Mouse (Mus musculus) hindbrain, postnatal 0 days (tissue): ENCODE results near the gene Gm7579. TPM values are rescaled to one million over a fixed set of nuclear protein-coding genes. Genes with fewer than 3 reads are reported as not detected.
"Not testable (repeated sequence)": the region's sequence is repeated elsewhere in the genome, so short reads cannot be mapped to it uniquely, and the experiment has no call there.

Experiments
- ATAC-seq: fragments of 200-750 bp; cut with Nextera tagmentation; 2 replicates; pipeline ENCODE4 v1.8.0; 2017; ENCODE audit warnings: mild to moderate bottlenecking, moderate TSS enrichment, moderate library complexity
- DNase-seq: peaks from one replicate; pipeline ENCODE4 v3.0.0-alpha.2; 2015; ENCODE audit warnings: low spot score
- H3K27ac ChIP-seq: fragments of 300-500 bp; sonication (generic); 2 replicates; pipeline ENCODE4 v1.5.1; 2014; ENCODE audit warnings: mild to moderate bottlenecking
- H3K27me3 ChIP-seq: fragments of 300-500 bp; sonication (generic); 2 replicates; pipeline ENCODE4 v1.6.1; 2014; ENCODE audit warnings: low read length, mixed read lengths; ENCODE audit not compliant: insufficient read depth
- H3K36me3 ChIP-seq: fragments of 300-500 bp; sonication (generic); 2 replicates; pipeline ENCODE4 v1.6.1; 2014; ENCODE audit warnings: low read length, mixed read lengths; ENCODE audit not compliant: insufficient read depth
- H3K4me1 ChIP-seq: fragments of 300-500 bp; sonication (generic); 2 replicates; pipeline ENCODE4 v1.6.1; 2014; ENCODE audit warnings: antibody characterized with exemption, low read length, mixed read lengths; ENCODE audit not compliant: insufficient read depth
- H3K4me2 ChIP-seq: fragments of 300-500 bp; sonication (generic); 2 replicates; pipeline ENCODE4 v1.6.1; 2014; ENCODE audit warnings: low read depth, mild to moderate bottlenecking, low read length, moderate library complexity, mixed read lengths
- H3K4me3 ChIP-seq: fragments of 300-500 bp; sonication (generic); 2 replicates; pipeline ENCODE4 v1.5.1; 2014; ENCODE audit warnings: low read length
- H3K9ac ChIP-seq: fragments of 300-500 bp; sonication (generic); replicated peaks from 2 replicates; pipeline ENCODE4 v1.6.1; 2014; ENCODE audit warnings: mild to moderate bottlenecking, low read length, moderate library complexity, mixed read lengths
- H3K9me3 ChIP-seq: fragments of 300-500 bp; sonication (generic); 2 replicates; pipeline ENCODE4 v1.6.1; 2016; ENCODE audit warnings: low read length, mixed read lengths
- CTCF ChIP-seq: IDR thresholded peaks from 2 replicates; pipeline ENCODE4 v1.5.1; 2016; ENCODE audit warnings: antibody characterized with exemption, control low read depth, low read depth
- WGBS: fragments of 180-500 bp; shearing (Covaris S2); extraction: QIAGEN DNeasy Blood & Tissue Kit; methylation state at CpG from one replicate; pipeline ENCODE4 v1.1.7; 2014; 5-methylcytosine and 5-hydroxymethylcytosine counted together
- polyA plus RNA-seq: library from polyadenylated mRNA; unstranded; fragments of >200 nt; fragmentation: Nextera tagmentation; extraction: Ambion mirVana; gene quantifications from 2 replicates; pipeline ENCODE4 v1.2.1, GENCODE M21; 2015
- total RNA-seq: library from RNA; depleted of rRNA; stranded (reverse); fragments of >200 nt; gene quantifications from 2 replicates; pipeline ENCODE4 v1.2.3, GENCODE M21; 2014; rRNA removed

Gm7579 gene
- total RNA-seq (not detected in 2 replicates), polyA plus RNA-seq (not detected in 2 replicates)

- TF ChIP-seq CTCF = no peak
- no peak for DNase-seq
These were observed at the start of gene Gm7579 for GRCm38 (mm10) chr7:142211559-142211958. Gene Gm7579 (plus strand): TSS chr7:142211859.

DNA sequence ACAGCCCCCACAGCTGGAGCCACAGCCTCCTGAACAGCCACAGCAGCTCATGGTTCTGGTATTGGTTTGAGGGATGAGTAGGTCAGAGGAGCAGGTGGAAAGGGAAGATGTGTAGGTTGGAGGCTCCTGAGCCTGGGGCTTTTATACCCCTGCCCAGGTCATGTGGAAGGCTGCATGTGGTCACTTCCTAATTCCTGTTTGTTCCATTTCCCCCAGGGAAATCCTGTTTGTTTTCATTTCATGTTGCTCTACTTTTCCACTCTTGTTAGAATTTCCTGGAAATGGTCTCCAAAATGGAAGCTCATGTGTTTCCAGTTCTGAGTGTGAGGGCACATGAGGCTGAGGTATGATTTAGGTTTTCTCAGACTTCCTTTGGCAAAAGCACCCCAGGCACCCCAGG is 46.0 kb upstream of the Gm7579 start, which contains the start of gene Gm4553:
Gm4553 (minus strand) TSS at position 101 of the 400 bp plus-strand sequence.
- H3K27me3 ChIP-seq, H3K4me3 ChIP-seq, ATAC-seq, H3K27ac ChIP-seq, H3K9ac ChIP-seq, H3K4me2 ChIP-seq, H3K4me1 ChIP-seq, H3K36me3 ChIP-seq, H3K9me3 ChIP-seq, DNase-seq: not testable (repeated sequence)

More at GRCm38 (mm10) chr7:142211559-142211958, at the start of gene Gm7579:
- H3K4me1 ChIP-seq = no peaks in the 10 kb centered on the region
- no peaks in the 10 kb centered on the region for H3K9me3 ChIP-seq
- WGBS = 52% methylated on average over 1 of the region's 1 CpGs
- H3K36me3 ChIP-seq = no peaks in the 10 kb centered on the region
- H3K27ac ChIP-seq = no peak within 1 kb of the TSS
- H3K9ac ChIP-seq = no peak within 1 kb of the TSS
- no peak within 1 kb of the TSS for H3K4me2 ChIP-seq
- no peak for ATAC-seq
- H3K27me3 ChIP-seq = no peaks in the 10 kb centered on the region
- no peak within 1 kb of the TSS for H3K4me3 ChIP-seq

- Histone ChIP-seq H3K9me3 (no peaks in the 10 kb centered on the region), H3K9ac (no peak overlapping the region), H3K4me1 (no peaks in the 10 kb centered on the region), H3K27ac (no peak overlapping the region), H3K36me3 (no peaks in the 10 kb centered on the region), H3K4me2 (no peak overlapping the region), H3K4me3 (no peak overlapping the region), H3K27me3 (no peaks in the 10 kb centered on the region)
- TF ChIP-seq CTCF = peak; percentile 74
- peak; percentile 83 for DNase-seq
- 52% methylated on average over 3 of the region's 3 CpGs for WGBS
- ATAC-seq = no peak
These were observed 41.8 kb upstream of the Gm7579 start for GRCm38 (mm10) chr7:142169836-142170235.

- H3K27ac ChIP-seq, H3K27me3 ChIP-seq, ATAC-seq, H3K4me1 ChIP-seq, H3K4me2 ChIP-seq, H3K4me3 ChIP-seq, H3K36me3 ChIP-seq, H3K9me3 ChIP-seq, DNase-seq, H3K9ac ChIP-seq: not testable (repeated sequence)
These were observed 35.8 kb upstream of the Gm7579 start, which contains the start of gene Krtap5-2 for GRCm38 (mm10) chr7:142175905-142176304. Gene Krtap5-2 (minus strand): TSS chr7:142176005.

- H3K4me2 ChIP-seq = no peak overlapping the region
- H3K9me3 ChIP-seq = no peaks in the 10 kb centered on the region
- H3K4me3 ChIP-seq = no peak overlapping the region
- no peak overlapping the region for H3K27ac ChIP-seq
- no peaks in the 10 kb centered on the region for H3K4me1 ChIP-seq
- ATAC-seq (no peak), DNase-seq (no peak)
- no peak overlapping the region for H3K9ac ChIP-seq
- H3K27me3 ChIP-seq = no peaks in the 10 kb centered on the region
- no peak for TF ChIP-seq CTCF
- no peaks in the 10 kb centered on the region for H3K36me3 ChIP-seq
- WGBS = 87% methylated on average over 1 of the region's 1 CpGs
These were observed 33.0 kb upstream of the Gm7579 start for GRCm38 (mm10) chr7:142178685-142179084.

- Histone ChIP-seq H3K36me3 (no peaks in the 10 kb centered on the region), H3K4me1 (no peaks in the 10 kb centered on the region), H3K9me3 (no peaks in the 10 kb centered on the region), H3K4me2 (no peak overlapping the region), H3K4me3 (no peak overlapping the region), H3K27ac (no peak overlapping the region), H3K9ac (no peak overlapping the region), H3K27me3 (no peaks in the 10 kb centered on the region)
- TF ChIP-seq CTCF = no peak
- 40% methylated on average over 1 of the region's 1 CpGs for WGBS
- peak; percentile 52 for DNase-seq
- ATAC-seq = no peak
These were observed 30.6 kb upstream of the Gm7579 start for GRCm38 (mm10) chr7:142181021-142181420.

DNA sequence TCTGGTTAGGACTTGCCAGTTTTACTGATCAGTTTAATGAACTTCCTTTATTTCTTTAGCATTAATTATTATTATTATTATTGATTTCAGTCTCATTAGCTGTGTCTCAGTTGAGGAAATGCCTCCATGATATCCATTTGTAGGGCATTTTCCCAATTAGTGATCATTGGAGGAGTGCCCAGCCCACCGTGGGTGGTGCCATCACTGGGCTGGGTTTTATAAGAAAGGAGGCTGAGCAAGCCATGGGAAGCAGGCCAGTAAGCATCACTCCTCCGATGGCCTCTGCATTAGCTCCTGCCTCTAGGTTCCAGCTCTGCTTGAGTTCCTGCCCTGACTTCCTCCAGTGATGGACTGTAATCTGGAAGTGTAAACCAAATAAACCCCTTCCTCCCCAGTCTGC is 23.5 kb upstream of the Gm7579 start:
- no peak for ATAC-seq
- H3K27ac ChIP-seq = no peak overlapping the region
- H3K36me3 ChIP-seq = no peaks in the 10 kb centered on the region
- no peak overlapping the region for H3K4me3 ChIP-seq
- no peaks in the 10 kb centered on the region for H3K4me1 ChIP-seq
- H3K9ac ChIP-seq = no peak overlapping the region
- H3K27me3 ChIP-seq = no peaks in the 10 kb centered on the region
- H3K9me3 ChIP-seq = no peaks in the 10 kb centered on the region
- DNase-seq = no peak
- H3K4me2 ChIP-seq = no peak overlapping the region
- TF ChIP-seq CTCF = no peak
- 46% methylated on average over 2 of the region's 2 CpGs for WGBS
